Mouse (Mus musculus): Measurements from ENCODE around the gene Cfap20. TPM values are rescaled to one million over a fixed set of nuclear protein-coding genes. Genes with fewer than 3 reads are reported as not detected.

The Cfap20 gene
- polyA plus RNA-seq, 1 experiment, result 1.5 TPM

DNA sequence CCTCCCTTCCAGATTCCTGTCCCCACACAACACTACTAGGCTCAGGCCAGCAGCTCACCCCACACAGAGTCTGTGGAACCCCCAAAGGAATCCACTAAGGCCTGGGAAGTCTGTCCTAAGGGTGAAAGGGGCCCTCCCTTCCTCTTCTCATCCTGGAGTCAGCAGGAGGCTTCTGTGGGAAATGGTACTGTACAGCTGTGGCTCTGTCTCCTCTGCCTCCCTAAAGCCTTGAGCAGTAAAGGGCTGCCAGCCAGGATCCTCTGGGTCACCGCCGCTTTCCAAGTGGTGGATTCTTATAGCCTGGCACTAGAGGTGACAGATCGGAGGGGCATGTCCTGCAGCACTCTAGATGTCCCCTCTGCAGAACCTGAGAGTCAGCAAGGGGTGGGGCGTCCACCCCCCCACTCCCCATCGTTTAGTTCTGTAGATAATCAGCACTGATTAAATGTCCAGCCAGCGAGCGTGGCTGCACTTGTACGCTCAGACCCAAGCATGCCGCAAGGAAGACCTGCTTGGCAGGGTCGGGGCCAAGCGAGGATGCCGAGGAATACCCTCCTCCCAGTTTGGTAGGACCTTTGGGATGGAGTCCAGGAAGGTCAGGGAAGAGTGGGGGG lies 61.2 kb downstream of the Cfap20 start:
- Histone ChIP-seq H3K27me3 (ENCODE audit: control insufficient read depth) (no peaks in the 10 kb centered on the region), H3K9me3 (ENCODE audit: control insufficient read depth, low read length) (no peaks in the 10 kb centered on the region), H3K4me1 (ENCODE audit: control insufficient read depth) (peaks cover 2% of the 10 kb centered on the region; the same call in 1 of the 2 replicates), H3K36me3 (ENCODE audit: control insufficient read depth) (no peaks in the 10 kb centered on the region; the same call in 1 of the 2 replicates), H3K4me3 (replicated peaks) (no peak overlapping the region)
- TF ChIP-seq GATA1 (IDR thresholded peaks at IDR 0.05; ENCODE audit: low read length) (no peak), TAL1 (IDR thresholded peaks at IDR 0.05; ENCODE audit: low read length) (no peak)

Other genes with a start within 250 kb of the Cfap20 start
- gene Kifc3, start 232.1 kb downstream of the Cfap20 start, polyA plus RNA-seq (2012), result 0.03 and 0.04 TPM in 2 replicates
- not detected in 2 replicates for gene Cngb1, start 128.3 kb downstream of the Cfap20 start, polyA plus RNA-seq (2012)
- not detected in 2 replicates for gene Tepp, start 124.3 kb downstream of the Cfap20 start, polyA plus RNA-seq (2012)
- 0.08 and 0.09 TPM in 2 replicates for gene Zfp319, start 102.9 kb downstream of the Cfap20 start, polyA plus RNA-seq (2012)
- gene Usb1, start 102.6 kb downstream of the Cfap20 start, polyA plus RNA-seq (2012), result 0.40 and 0.78 TPM in 2 replicates
- gene Mmp15, start 82.6 kb downstream of the Cfap20 start, polyA plus RNA-seq (2012), result 0.01 and 0.02 TPM in 2 replicates
- 0.80 and 0.85 TPM in 2 replicates for gene Csnk2a2, start 55.2 kb upstream of the Cfap20 start, polyA plus RNA-seq (2012)
- gene Ccdc113, start 99.2 kb upstream of the Cfap20 start, polyA plus RNA-seq (2012), result not detected in 2 replicates
- 0.04 TPM in 1 of 2 replicates, not detected in the other for gene Prss54, start 141.5 kb upstream of the Cfap20 start, polyA plus RNA-seq (2012)
- gene Gins3, start 198.6 kb upstream of the Cfap20 start, polyA plus RNA-seq (2012), result 0.51 and 0.52 TPM in 2 replicates
- gene Ndrg4, start 242.1 kb upstream of the Cfap20 start, polyA plus RNA-seq (2012), result 0.03 and 0.11 TPM in 2 replicates

All from erythroblast, embryonic 14.5 days (primary cell).